Mouse (Mus musculus) cortical plate, adult 2 months (tissue): ENCODE measurements around the gene Eftud2.

Experiments used
- CTCF ChIP-seq: fragments of 200-500 bp; IDR thresholded peaks from 2 replicates; pipeline ENCODE4 v1.5.1; 2011; ENCODE audit warnings: mild to moderate bottlenecking, control low read depth, low read length; ENCODE audit not compliant: insufficient read depth; ENCODE audit errors: extremely low read depth
- POLR2A ChIP-seq: fragments of 200-500 bp; IDR thresholded peaks from 2 replicates; pipeline ENCODE4 v1.6.1; 2011; ENCODE audit warnings: mild to moderate bottlenecking, low read length, control low read depth; ENCODE audit not compliant: insufficient read depth; ENCODE audit errors: extremely low read depth

DNA sequence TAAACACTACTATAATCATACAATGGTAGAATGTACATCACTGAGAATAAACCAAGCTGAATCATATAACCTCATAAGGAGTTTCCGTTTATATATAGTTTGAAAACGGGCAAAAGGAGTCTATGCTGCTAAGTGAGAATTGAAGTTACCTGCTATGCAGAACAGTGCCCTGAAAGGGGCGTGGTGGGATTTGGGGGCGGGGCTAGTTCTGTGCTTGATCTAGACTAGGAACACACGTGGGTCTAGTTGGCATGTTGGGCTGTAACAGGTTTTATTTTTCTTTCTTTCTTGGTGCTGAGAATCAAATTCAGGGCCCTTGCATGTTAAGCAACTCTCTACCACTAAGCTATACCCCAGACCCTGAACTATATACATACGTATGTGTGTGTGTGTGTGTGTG is 59.6 kb downstream of the Eftud2 start:
- TF ChIP-seq CTCF (no peak), POLR2A (no peak)
